Mouse (Mus musculus): ENCODE results near the gene Meaf6.

DNA sequence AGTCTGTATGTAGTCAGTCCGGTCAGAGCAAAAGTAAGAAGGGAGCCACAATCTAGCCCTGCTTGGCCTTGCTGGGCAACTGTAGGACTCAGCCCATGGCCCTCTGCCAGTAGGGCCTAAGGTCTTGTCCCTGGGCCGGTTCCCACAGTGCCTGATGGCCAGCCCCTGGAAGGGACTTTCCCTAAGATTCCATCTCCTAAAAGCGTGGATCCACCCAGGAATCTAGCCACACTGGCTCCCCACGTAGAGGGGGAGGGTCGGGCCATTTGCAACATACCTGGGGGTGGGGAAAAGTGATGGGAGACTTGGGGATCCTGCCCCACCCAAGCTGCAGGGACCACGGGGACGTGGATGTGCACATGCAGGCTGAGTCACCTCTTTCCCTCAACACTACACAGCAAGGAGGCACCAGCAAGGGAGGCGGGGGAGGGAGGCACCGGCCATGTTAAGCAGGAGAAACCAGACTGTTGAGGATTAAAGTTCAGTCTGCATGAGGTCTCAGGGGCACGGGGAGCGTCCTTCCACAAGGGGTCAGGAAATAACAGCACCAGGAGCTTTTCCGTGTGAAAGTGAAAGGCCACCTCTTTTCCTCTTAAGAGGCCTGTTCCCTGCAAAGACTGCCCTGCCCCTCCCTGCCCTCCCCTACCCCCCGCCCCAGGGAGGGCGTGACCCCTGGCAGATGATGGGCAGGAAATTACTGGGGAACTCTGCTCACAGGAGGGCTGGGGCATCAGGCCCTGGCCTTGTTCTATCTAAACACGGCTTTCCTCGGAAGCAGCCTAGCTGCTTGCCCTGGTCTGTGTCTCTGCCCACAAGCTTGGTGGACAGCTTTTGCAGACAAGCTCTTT, 37.7 kb downstream of the Meaf6 start:
- TF ChIP-seq POLR2A (IDR thresholded peaks at IDR 0.05; ENCODE audit: low read depth, low read length) (no peak), CTCF (conservative IDR thresholded peaks at IDR 0.05; ENCODE audit: insufficient read depth, insufficient read length, low read depth, low read length) (no peak)
